Mouse (Mus musculus) kidney, postnatal 36 days (tissue): ENCODE measurements around the gene Serpina9.

Source experiments
- DNase-seq, 2 experiments: peaks; one replicate each; pipeline ENCODE4 v3.0.0; 2021 to 2022; ENCODE audit warnings: mixed read lengths in 2 of 2

Serpina9 gene

GRCm38 (mm10) chr12:104013620-104014019 is at the start of gene Serpina9:
Gene Serpina9 (minus strand): TSS chr12:104013755.
- DNase-seq, result no peak

- no peak for DNase-seq
These were observed 48.3 kb upstream of the Serpina9 start for GRCm38 (mm10) chr12:104061862-104062261.

GRCm38 (mm10) chr12:104060126-104060525 is 46.6 kb upstream of the Serpina9 start:
- DNase-seq, result no peak

- no peak for DNase-seq
These were observed 44.0 kb upstream of the Serpina9 start for GRCm38 (mm10) chr12:104057531-104057930.

- DNase-seq, result peak in 1 of 2 experiments; percentile 21
These were observed 43.5 kb upstream of the Serpina9 start for GRCm38 (mm10) chr12:104057050-104057449.

- DNase-seq, result no peak
These were observed 42.2 kb upstream of the Serpina9 start for GRCm38 (mm10) chr12:104055755-104056154.

DNA sequence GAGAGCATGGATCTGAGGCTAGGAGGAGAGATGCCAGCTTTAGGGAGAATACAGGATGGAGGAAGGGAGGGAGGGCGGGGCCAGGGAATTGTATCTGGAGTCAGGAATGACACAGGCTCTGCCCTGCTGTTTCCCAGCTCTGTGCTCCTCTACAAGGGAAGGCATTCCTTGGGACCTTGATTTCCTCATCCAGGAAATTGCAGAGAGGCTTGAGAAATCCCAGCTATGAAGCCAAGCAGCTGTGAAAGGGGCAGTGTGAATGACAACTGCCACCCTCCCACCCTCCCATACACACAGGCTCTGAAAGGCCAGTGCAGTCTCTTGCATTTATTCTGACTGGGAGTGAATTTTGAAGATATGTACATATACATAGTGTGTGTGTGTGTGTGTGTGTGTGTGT is 40.4 kb upstream of the Serpina9 start:
- no peak for DNase-seq

GRCm38 (mm10) chr12:104045713-104046112 is 32.2 kb upstream of the Serpina9 start:
- DNase-seq, result peak in 1 of 2 experiments; percentile 11

GRCm38 (mm10) chr12:104044343-104044742 is 30.8 kb upstream of the Serpina9 start, which contains the start of gene Serpina12:
Gene Serpina12 (minus strand): TSS chr12:104044443.
- no peak for DNase-seq

DNA sequence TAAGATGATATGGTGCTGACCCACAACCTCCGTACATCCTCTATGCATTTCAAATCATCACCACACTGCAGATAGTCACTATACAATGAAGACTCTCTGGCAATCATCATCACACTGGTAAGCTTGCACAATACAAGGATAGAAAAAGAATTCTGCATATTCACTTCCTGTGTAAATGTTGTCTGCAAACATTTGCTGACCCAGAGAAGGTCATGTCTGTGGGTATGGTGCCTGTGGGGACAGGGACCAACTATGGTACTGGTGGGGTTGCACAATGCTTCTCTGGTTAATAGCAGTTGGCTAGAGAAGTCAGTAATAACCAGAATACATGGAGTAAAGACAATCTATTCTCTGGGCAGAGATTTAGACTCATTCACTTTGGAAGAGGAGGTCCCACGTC is 29.2 kb upstream of the Serpina9 start:
- no peak for DNase-seq

- DNase-seq, result no peak
These were observed 27.8 kb upstream of the Serpina9 start for GRCm38 (mm10) chr12:104041401-104041800.

DNA sequence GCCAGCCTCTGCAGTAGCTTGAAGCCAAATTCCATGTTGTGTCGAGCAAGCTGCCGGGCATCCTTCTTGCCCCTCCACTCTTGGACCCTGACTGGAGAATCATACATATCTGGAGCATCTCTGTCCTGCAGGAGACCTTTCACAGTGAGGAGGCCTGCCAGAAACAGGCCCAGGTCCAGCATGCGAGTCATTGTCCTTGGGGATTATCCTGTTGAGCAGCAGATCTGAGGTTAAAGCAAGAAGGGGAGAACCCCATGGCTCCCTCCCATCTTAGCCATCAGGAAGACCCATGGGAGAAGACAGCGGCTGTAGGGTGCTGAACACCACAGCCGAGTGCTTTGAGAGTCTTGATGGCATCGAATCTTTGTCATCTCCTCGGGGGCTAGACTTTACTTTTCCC is 24.6 kb upstream of the Serpina9 start:
- no peak for DNase-seq

GRCm38 (mm10) chr12:104033752-104034151 is 20.2 kb upstream of the Serpina9 start:
- no peak for DNase-seq

GRCm38 (mm10) chr12:104029986-104030385 is 16.4 kb upstream of the Serpina9 start:
- DNase-seq, result peak; percentile 9 to 53

- DNase-seq, result no peak
These were observed 1.7 kb upstream of the Serpina9 start for GRCm38 (mm10) chr12:104015280-104015679.

DNA sequence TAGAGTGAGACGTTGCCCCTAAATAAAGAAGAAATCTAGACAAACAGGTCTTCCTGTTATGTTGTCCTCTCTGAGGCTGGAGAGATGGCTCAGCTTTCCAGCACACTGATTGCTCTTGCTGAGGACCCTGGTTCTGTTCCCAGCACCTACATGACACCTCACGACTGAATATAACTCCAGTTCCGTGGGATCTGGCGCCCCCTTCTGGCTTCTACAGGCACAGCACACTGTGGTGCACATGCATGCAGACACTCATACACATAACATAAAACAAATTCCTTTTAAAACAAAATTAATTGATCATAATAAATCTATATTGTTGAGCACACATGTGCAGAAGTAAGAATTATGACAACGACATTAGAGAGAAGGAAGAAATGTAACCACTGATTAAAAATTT is 8.9 kb downstream of the Serpina9 start:
- no peak for DNase-seq

DNA sequence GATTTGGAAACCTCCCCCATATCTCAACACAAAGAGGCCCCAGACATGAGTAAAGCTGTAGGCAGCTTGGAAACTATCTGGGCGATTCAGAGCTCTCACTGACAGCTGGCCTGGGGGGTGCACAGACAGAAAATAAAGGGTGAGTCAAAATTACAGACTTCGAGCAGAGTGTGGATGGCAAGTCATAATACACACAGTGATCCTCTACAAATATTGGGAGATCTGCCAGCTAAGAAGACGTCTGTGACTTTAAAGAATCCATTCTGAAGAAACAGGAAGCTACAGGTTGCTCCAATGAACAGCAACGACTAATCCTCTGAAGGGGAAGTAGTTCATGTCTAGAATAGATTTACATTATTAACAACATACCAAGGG is 10.3 kb downstream of the Serpina9 start:
- DNase-seq, result no peak

DNA sequence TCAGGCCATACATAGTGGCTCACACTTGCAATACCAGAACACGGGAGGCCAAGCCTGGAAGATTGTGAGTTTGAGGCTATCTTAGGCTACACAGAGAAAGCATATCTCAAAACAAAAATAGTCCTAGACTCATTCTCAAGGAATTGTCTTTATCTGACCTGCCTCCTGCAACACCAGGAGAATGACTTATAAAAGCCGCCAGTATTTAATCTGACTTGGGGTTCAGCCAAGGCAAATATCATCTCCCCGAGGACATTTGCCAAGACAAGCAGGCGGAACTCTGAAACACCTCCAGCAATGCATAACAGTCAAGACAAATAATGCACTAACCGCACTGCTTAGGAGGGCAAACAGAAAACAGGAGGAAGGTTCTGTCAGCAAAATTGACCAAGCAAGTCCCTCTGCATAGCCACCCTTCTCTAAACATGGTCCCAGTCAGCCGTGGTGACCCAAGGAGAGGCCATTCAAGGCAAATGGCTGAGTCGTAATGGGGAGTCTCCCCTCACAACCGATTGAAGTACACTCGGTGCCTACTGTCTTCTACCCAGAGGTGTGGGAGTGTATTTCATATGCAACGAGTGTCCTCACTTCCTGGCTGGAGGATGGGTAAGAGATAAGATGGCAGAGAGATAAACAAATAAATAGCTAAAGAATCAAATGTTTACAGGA is 10.9 kb downstream of the Serpina9 start:
- peak; percentile 26 to 51 for DNase-seq

GRCm38 (mm10) chr12:104000594-104000993 is 13.0 kb downstream of the Serpina9 start:
- no peak for DNase-seq

- DNase-seq, result no peak
These were observed 13.9 kb downstream of the Serpina9 start for GRCm38 (mm10) chr12:103999611-104000010.

DNA sequence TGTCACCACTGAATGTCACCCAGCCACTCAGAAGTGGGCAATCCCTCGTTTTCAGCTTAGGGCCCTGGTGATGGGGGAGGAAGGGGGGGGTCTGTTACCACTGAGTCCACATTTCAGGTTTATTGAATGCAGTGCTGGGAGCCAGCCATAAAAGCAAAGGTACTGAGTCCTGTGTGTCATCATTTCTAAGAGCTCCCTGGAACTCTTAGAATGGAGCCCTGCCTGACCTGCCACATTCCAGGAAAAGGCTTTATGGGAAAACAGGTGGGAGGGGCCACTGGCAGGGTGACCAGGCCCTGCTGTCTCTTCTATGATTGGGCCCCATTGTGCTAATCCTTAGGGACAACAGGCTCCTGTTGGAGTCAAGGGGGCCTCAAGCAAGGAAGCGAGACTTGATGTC is 17.0 kb downstream of the Serpina9 start:
- DNase-seq, result no peak

DNA sequence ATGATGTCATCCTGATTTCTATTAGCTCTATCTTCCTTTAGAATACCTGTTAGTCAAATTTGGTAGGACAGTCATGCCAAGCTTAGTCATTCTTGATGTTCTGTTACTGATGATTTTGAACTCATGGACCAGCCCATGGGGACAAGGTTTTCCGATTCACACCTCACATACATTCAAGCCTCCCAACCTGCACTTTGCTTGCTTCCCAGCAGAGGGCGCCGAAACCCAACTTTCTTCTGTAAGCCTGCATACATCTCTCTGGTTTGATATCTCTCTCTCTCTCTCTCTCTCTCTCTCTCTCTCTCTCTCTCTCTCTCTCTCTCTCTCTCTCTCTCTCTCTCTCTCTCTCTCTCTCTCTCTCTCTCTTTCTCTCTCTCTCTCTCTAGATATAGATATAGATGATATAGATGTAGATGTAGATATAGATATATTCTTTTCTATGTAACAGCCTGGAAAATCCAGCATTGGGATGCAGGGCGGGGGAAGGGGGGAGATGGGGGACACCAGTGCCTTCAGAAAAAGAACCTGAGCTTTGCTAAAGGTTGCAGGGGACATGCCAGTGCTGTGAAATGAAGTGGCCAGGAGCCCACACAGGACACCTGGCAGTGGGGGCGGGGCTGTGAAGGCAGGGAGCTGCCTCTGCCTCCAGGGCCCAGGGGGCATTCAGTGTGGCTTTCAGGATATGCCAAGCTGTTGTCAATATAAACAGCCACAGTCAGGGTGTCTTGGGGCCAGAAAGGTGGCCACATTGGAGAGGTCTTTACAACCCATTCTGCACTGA is 18.1 kb downstream of the Serpina9 start:
- peak; percentile 65 to 79 for DNase-seq

- DNase-seq, result no peak
These were observed 20.6 kb downstream of the Serpina9 start for GRCm38 (mm10) chr12:103992945-103993344.

GRCm38 (mm10) chr12:103989857-103990256 is 23.7 kb downstream of the Serpina9 start, which contains the start of gene Serpina11:
Gene Serpina11 (minus strand): TSS chr12:103989957.
- no peak for DNase-seq
